Mouse (Mus musculus) thymus, postnatal 4 days (tissue): ENCODE measurements around the gene Ilkap.

Experiments used
- DNase-seq: peaks from one replicate; pipeline ENCODE4 v3.0.0; 2021

Gene Ilkap

DNA sequence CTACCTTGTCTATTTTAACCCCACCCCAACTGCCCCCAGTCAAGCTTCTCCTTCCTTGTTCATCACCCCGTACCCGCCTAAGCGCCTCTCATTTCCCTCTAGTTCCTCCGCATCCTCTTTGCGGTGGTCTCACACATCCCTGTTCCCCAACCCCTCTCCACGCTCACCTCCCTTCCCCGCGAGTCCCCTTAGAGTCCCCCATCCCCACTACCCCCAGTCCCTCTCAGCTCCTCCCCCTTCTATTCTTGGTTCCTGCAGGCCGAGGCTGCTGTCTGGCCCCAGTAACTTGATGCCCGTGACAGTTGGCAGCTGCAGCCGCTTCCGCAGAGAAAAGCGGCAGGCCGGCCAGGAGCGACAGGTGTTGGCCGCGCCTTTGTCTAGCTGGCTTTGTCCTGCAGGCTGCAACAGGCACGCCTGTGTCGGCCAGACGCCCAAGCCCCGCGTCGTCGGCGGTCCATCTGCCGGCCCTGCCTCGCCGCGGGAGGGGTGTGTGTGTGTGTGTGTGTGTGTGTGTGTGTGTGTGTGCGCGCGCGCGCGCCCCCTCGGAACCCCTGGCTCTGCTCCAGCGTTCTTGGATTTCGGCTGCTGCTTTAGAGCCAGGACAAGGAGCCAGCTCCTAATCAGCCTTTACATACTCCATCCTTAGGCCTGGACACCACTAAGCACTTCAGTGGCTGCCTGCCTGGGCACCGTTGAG, 15.4 kb upstream of the Ilkap start, which contains the start of gene Hes6:
TSS of gene Hes6 (minus strand) at position 141 of the 697 bp plus-strand sequence.
- DNase-seq, result peak; percentile 74

- DNase-seq, result no peak
These were observed 14.9 kb upstream of the Ilkap start for GRCm38 (mm10) chr1:91413536-91413897.

- DNase-seq, result peak; percentile 95
These were observed 14.5 kb upstream of the Ilkap start for GRCm38 (mm10) chr1:91413030-91413506.

DNA sequence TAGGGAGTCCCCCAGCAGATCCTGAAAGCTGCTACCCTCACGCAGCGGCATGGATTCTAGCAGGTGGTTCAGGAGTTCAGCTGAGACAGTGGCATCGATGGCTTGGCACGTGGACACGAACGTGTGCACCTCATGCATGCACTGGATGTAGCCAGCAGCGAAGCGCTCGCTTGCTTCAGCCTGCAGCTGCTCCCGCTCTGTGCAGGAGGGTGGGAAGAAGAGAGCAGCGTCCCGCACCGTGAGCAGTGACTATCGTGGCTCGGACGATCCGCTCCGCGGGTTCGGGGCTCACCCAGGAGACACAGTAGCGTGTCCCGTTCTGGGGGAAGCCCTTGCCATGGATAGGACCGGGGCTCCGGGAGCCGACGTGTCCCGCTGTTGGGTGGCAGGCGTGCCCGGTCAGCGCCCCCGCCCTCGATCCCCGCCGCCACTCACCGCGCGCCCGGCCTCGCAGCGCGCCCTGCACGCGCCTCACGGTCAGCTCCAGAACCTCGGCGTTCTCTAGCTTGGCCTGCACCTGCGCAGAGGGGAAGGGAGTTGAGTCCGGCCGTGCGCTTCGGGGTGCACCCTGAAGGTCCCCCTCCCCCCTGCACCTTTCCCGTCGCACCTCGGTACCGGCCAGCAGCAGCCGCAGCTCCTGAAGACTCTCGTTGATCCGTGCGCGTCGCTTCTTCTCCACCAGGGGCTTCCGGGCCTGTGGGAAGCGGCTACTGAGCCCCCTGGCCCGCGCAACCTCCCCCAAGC, 13.8 kb upstream of the Ilkap start:
- no peak for DNase-seq

DNA sequence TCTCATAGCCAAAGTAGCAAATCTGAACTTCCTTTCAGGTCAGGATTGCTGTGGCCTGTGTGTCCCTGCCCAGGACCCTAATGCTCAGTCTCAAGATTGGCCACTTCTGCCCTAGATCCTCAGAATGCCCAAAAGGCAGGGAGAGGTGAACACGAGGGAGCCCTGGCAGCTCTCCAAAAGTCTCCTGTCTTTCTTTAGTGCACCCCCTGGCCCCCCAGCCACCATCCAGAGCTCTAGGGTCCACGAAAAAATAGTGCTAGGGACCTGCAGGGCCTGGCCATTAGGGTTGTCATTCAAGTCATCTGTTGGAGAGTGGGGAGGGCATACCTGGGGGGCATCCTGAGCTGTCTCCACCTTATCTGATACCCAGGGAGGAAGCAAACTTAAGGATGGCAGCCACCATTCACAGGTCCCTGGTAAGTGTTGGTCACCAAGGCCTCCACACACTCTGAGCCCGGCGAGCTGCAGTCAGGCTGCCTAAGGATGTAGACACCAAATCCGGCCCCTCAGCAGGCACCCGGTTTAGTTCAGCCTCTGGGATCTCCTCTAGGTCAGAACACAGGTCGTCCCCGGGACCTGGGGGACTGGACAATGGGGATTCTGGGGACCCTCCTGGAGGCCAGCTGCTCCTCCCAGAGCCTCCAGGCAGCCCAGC, 13.1 kb upstream of the Ilkap start:
- DNase-seq, result no peak

GRCm38 (mm10) chr1:91407819-91408218, 9.2 kb upstream of the Ilkap start:
- DNase-seq, result no peak

- DNase-seq, result peak; percentile 36
These were observed 7.0 kb upstream of the Ilkap start for GRCm38 (mm10) chr1:91405406-91406169.

- DNase-seq, result no peak
These were observed 6.4 kb upstream of the Ilkap start for GRCm38 (mm10) chr1:91404976-91405375.

- DNase-seq, result no peak
These were observed 722 bp downstream of the Ilkap start for GRCm38 (mm10) chr1:91397927-91398259.

GRCm38 (mm10) chr1:91390369-91390768, 8.2 kb downstream of the Ilkap start:
- DNase-seq, result no peak

GRCm38 (mm10) chr1:91381091-91381471, 17.5 kb downstream of the Ilkap start:
- no peak for DNase-seq

GRCm38 (mm10) chr1:91380453-91381090, 18.0 kb downstream of the Ilkap start:
- DNase-seq, result peak; percentile 88

GRCm38 (mm10) chr1:91373414-91373835, 25.2 kb downstream of the Ilkap start:
- DNase-seq, result no peak

DNA sequence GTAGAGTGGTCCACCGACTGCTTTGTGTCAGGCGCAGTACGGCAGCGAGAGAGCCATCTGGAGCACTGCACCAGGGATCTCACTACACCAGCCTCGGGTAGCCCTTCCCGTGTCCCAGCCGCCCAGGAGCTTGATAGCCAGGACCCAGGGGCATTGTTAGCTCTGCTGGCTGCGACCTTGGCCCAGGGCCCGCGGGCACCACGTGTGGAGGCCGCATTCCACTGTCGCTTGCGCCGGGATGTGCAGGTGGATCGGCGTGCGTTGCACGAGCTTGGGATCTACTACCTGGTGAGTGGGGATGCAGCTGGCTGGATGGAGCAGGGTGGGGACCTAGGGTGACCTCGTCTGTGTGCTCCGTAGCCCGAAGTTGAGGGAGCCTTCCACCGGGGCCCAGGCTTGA, 28.6 kb downstream of the Ilkap start:
- DNase-seq, result no peak

DNA sequence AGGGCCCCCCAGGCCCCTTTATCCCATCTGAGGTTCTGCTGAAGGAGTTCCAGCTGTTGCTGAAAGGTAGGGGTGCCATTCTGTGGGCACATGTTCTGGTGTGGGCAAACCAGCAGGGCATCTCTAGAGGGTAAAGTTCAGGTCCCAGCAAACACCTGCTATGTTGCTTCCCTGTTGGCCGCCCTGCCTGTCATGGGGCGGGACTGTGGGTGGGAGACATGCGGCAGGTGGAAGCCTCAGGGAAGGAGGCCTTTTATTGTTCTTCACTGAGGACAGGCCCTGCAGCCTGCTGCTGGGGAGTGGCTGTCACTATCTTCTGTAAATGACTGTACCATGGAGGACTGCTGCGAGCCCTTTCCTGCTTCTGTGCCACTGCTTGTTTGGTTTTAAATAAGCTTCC, 29.2 kb downstream of the Ilkap start:
- DNase-seq, result no peak

DNA sequence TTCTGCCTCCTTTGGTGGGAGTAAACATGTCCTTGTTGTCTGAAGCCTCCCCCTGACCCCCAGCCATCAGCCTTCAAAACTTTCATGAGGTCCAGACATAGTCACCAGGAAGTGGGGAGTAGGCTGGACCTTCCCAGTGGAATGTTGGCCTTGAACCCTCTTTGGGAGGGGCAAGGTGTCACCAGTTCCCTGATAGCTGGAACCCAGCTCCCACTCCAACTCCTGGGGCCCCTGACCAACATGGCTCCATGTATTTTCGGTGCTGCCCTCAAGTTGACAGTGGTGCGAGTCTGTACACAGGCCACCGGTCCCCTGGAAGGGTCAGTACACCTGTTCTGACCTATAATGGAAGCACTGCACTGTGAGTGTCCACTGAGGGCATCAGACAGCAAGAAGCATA, 31.3 kb downstream of the Ilkap start:
- no peak for DNase-seq

- peak; percentile 91 for DNase-seq
These were observed 32.2 kb downstream of the Ilkap start, which contains the start of gene Erfe for GRCm38 (mm10) chr1:91366215-91367108. Gene Erfe, plus strand, starts transcription at chr1:91366430.

- DNase-seq, result peak; percentile 22
These were observed 32.8 kb downstream of the Ilkap start for GRCm38 (mm10) chr1:91365816-91366214.

DNA sequence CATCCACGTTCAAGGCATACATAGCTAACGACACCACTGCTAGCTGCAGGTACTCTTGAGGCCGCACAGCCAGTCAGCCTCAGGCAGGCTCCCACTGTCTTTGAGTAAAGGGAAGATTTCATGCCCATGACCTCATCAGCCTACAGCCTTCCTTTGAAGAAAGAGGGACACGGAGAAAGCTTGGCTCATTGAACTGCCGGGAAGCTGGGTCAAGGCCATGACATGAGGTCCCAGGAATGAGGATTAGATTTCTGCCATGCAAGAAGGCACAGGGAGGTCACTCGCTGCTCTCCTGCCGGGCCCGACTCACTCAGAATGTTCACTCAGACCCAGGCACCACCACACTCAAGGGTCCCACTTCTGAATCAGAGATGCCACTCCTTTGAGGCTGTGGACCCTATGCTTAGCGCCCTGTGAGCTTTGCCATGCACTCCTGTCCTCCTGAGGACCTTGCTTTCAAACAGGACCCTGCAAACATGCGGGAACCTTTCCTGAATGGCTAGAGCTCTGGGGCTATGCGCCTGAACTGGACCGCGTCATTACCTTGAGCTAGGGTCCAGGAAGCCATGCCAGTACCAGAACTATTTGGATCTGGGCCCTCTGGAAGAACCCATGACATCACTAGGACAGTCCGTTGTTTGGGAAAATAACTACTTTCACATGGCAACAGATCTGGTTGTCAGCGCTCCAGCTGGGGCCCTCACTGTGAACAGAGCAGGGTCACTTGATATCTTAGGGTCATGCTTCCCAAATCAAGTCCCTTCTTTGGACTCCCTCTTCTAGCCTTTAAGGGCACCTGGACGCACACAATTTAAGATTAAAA, 33.6 kb downstream of the Ilkap start:
- DNase-seq, result no peak

DNA sequence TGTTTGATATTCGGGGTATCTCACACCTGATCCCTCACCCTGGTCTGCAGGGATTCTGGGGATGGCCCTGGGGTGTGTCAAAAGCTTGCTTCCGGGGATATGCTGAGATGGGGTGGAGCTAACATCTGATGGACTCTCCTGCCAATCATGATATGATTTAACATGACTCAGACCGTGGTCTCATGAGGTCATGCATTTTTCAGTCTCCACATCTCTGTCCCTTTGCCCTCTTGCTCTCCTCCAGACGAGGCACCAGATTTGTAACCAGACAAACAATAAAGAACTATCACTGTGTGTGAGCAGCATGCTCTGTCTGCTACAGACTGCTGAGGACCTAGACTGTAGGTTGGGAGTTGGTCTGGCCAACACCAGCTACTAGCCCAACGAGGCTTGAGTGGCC, 36.5 kb downstream of the Ilkap start:
- no peak for DNase-seq

DNA sequence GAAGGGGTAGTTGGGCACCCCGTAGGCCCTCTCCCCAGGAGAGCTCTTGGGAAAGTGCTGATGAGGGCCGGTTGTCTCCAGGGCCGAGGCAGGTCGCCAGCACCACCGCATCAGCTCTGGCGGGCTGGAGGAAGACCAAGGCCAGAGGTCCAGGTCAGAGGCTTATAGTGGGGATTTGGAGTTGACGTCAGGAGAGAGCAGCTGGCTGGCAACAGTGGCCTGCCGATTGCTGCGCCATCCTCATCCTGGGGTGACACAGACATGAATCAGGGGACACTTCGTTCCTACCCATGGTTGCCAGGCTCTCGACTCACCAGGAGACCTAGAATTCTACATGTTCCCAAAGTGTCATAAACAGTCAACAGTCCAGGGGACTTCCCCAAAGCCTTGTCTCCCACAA, 42.5 kb downstream of the Ilkap start:
- DNase-seq, result no peak
